Mouse (Mus musculus) left cerebral cortex, adult 2 months (tissue): ENCODE data around the gene Iars2. TPM values are rescaled to one million over a fixed set of nuclear protein-coding genes. Genes with fewer than 3 reads are reported as not detected.

Source experiments
- DNase-seq, 2 experiments: peaks; one replicate each; pipeline ENCODE4 v3.0.0; 2021 to 2022; ENCODE audit warnings: low spot score in 2 of 2, mixed read lengths in 1 of 2; ENCODE audit errors: extremely low spot score in 1 of 2
- H3K27ac ChIP-seq: fragments of 200-600 bp; 2 replicates; pipeline ENCODE4 v1.8.1; 2022
- H3K4me3 ChIP-seq: fragments of 200-600 bp; 2 replicates; pipeline ENCODE4 v1.8.1; 2022
- CTCF ChIP-seq: fragments of 200-600 bp; IDR thresholded peaks from 2 replicates; pipeline ENCODE4 v1.8.1; 2022; ENCODE audit warnings: antibody characterized with exemption, mild to moderate bottlenecking, moderate library complexity
- intact Hi-C: fragments of 180-260 bp; cut with DNase I; formaldehyde crosslinking; loops from one replicate; pipeline ENCODE4 v1.15.1; 2025
- microRNA-seq, 2 experiments: library from miRNA; unstranded; fragments of <30 nt; microRNA quantifications; one replicate each; pipeline ENCODE4 v1.2.0; 2021
- total RNA-seq, 2 experiments: library from RNA; stranded (reverse); gene quantifications; 2 replicates each; pipeline ENCODE4 v1.2.3; 2021

Gene Iars2
- total RNA-seq, 2 experiments from 2014 or later = 31.1 to 32.1 TPM

DNA sequence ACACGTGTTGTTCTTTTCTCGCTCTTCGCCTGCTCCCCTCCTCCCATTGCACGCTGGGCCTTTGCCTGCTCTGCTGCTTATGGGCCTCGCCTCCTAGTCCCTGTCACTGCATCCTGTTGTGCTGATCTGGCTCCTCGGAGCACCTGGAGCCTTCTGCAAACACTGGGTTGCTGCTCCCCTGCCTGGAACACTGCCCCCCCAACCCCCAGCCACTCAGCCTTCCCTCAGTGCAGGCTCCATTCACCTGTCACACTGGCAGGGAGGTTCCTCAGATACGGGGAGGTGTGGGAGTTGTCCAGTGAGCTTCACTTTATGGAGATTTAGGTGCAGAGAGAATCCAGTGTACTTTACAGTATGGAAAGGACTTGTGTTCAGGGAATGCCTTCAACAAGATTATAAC lies 83.7 kb downstream of the Iars2 start:
- intact Hi-C loops = no loop called here
- H3K27ac ChIP-seq = no peak overlapping the region
- no peak for DNase-seq
- TF ChIP-seq CTCF = no peak
- H3K4me3 ChIP-seq = no peak overlapping the region

DNA sequence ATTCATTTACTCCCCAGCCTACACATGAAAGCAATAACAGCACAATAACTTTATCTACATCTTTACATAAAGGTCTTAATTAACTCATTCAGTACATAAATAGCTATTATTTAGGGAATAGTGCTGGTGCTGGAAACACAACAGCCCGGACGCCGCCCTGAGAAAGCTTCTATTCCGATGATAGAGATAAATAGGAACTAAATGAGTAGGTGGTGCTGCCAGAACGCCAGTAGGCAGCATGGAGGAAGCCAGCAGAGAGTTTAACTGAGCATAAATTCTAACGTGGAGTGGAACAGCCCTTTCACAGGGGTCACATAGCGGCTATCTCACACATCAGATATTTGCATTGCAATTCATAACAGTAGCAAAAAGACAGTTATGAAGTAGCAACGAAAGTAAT lies 86.2 kb downstream of the Iars2 start:
- intact Hi-C loops = no loop called here
- peak overlapping the region; percentile 33; the same call in 1 of the 2 replicates for H3K27ac ChIP-seq
- H3K4me3 ChIP-seq = no peak overlapping the region
- no peak for TF ChIP-seq CTCF
- no peak for DNase-seq

DNA sequence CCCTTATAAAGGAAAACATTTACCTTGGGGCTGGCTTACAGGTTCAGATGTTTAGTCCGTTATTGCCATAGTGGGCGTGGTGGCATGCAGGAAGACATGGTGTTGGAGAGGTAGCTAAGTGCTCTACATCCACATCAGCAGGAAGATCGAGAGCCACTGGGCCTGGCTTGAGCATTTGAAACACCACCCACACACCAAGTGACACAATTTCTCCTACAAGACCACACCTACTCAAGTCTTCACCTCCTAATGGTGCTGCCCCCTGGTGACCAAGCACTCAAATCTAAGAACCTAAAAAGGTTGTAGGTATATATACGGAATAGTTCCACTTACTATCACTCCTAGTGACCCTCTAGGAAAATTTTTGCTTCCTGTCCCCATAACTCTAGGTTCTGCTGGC lies 92.7 kb downstream of the Iars2 start:
- intact Hi-C loops = no loop called here
- no peak; the same call in none of the 2 replicates for TF ChIP-seq CTCF
- DNase-seq = no peak
- no peak overlapping the region for H3K27ac ChIP-seq
- no peak overlapping the region for H3K4me3 ChIP-seq

DNA sequence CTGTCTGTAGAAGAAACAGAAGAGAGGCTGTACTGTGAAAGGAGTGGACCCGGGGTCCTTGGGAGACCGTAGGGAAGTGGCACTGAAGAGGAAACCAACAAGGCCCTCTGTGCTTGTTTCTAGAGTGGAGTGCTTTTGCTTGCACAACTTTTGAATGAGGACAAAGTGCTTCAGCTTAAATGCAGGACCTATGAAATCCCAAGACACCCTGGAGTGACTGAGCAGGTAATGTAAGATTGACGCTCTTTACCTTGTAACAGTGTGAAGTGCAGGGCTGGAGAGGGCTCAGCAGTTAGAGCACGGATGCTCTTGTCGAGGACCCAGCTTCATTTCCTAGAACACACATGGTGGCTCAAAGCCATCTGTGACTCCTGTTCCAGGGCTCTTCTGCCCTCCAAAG lies 93.4 kb downstream of the Iars2 start:
- no peak overlapping the region for H3K4me3 ChIP-seq
- no peak for DNase-seq
- intact Hi-C loops = no loop called here
- H3K27ac ChIP-seq = no peak overlapping the region
- TF ChIP-seq CTCF = no peak

Small RNA genes lying within 50 kb of the gene (microRNA-seq; reads per million reads assigned to microRNA genes)
- gene Mir194-1 = 0 to 0.24 reads per million in 2 experiments
- 0 reads per million in 2 experiments for gene Mir215
- 271 to 287 reads per million in 2 experiments for gene Mir664

Other genes with a start within 250 kb of the Iars2 start
- gene Rab3gap2, start 125.3 kb downstream of the Iars2 start, total RNA-seq = 10 to 100 TPM; 75.3 to 84.1 TPM
- 10 to 100 TPM; 69.6 to 71.2 TPM for gene Bpnt1, start 2.8 kb upstream of the Iars2 start, total RNA-seq
- gene Eprs, start 33.6 kb upstream of the Iars2 start, total RNA-seq = 10 to 100 TPM; 71.6 to 79.3 TPM
- gene Slc30a10, start 125.5 kb upstream of the Iars2 start, total RNA-seq = 1 to 10 TPM; 7.5 to 8.3 TPM